Mouse (Mus musculus): Measurements from ENCODE around the gene Klhl22. TPM values are rescaled to one million over a fixed set of nuclear protein-coding genes. Genes with fewer than 3 reads are reported as not detected.

Klhl22 gene
- polyA plus RNA-seq, 1 experiment, result 20.0 TPM

- Histone ChIP-seq H3K27me3 (ENCODE audit: control insufficient read depth, insufficient read depth, low read length) (no peaks in the 10 kb centered on the region), H3K27ac (ENCODE audit: insufficient read depth, low read length) (no peak overlapping the region), H3K4me1 (ENCODE audit: control insufficient read depth, insufficient read depth, insufficient read length) (no peaks in the 10 kb centered on the region), H3K4me3 (ENCODE audit: extremely low read depth, insufficient read depth, insufficient read length) (no peak overlapping the region), H3K36me3 (ENCODE audit: control insufficient read depth, insufficient read depth, low read length) (no peaks in the 10 kb centered on the region)
- WGBS, result 31% methylated on average over 1 of the region's 1 CpGs
- DNase-seq (ENCODE audit: low read depth in 1 of 2, low spot score in 2 of 2), result no peak
- TF ChIP-seq POLR2A (IDR thresholded peaks at IDR 0.05; ENCODE audit: low read depth, low read length) (no peak), CTCF (IDR thresholded peaks at IDR 0.05; ENCODE audit: extremely low read depth, insufficient read depth, insufficient read length, insufficient replicate concordance) (no peak)
These were observed 5.7 kb upstream of the Klhl22 start for GRCm38 (mm10) chr16:17753686-17754085.

GRCm38 (mm10) chr16:17757756-17758155, 1.7 kb upstream of the Klhl22 start:
- TF ChIP-seq POLR2A (IDR thresholded peaks at IDR 0.05; ENCODE audit: low read depth, low read length) (no peak), CTCF (IDR thresholded peaks at IDR 0.05; ENCODE audit: extremely low read depth, insufficient read depth, insufficient read length, insufficient replicate concordance) (no peak)
- H3K27ac ChIP-seq (ENCODE audit: insufficient read depth, low read length), result no peak overlapping the region
- DNase-seq (ENCODE audit: low read depth in 1 of 2, low spot score in 2 of 2), result no peak
- WGBS, result 96% methylated on average over 1 of the region's 1 CpGs
- no peaks in the 10 kb centered on the region for H3K27me3 ChIP-seq (ENCODE audit: control insufficient read depth, insufficient read depth, low read length)
- no peaks in the 10 kb centered on the region for H3K36me3 ChIP-seq (ENCODE audit: control insufficient read depth, insufficient read depth, low read length)
- H3K4me1 ChIP-seq (ENCODE audit: control insufficient read depth, insufficient read depth, insufficient read length), result peaks cover 4% of the 10 kb centered on the region
- no peak overlapping the region for H3K4me3 ChIP-seq (ENCODE audit: extremely low read depth, insufficient read depth, insufficient read length)

DNA sequence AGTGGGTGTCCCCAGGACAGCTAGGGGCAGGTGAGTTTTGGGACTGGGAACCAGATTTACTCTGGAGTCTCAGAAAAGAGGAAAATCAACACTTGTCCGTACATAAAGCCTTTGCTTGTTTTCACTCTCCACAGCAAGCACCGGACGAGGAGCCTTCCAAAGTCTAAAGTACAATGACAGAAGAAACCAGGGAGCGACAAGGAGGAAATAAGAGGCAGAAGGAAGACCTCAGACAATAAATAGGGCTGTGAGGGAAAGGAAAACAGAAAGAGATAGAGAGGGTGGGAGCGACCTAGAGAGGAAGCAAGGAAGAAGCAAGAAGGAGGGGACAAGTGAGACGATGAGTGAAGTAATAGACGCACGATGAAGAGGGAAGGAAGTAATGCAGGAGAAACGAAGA, 516 bp upstream of the Klhl22 start:
- Histone ChIP-seq H3K27ac (ENCODE audit: insufficient read depth, low read length) (0 out of 2 replicates have a peak overlapping the region, but pooled peaks have one; percentile 1), H3K4me3 (ENCODE audit: extremely low read depth, insufficient read depth, insufficient read length) (peak overlapping the region; percentile 62; the same call in 1 of the 2 replicates), H3K27me3 (ENCODE audit: control insufficient read depth, insufficient read depth, low read length) (no peaks in the 10 kb centered on the region), H3K36me3 (ENCODE audit: control insufficient read depth, insufficient read depth, low read length) (no peaks in the 10 kb centered on the region), H3K4me1 (ENCODE audit: control insufficient read depth, insufficient read depth, insufficient read length) (peaks cover 4% of the 10 kb centered on the region)
- 38% methylated on average over 9 of the region's 9 CpGs for WGBS
- TF ChIP-seq POLR2A (IDR thresholded peaks at IDR 0.05; ENCODE audit: low read depth, low read length) (no peak), CTCF (IDR thresholded peaks at IDR 0.05; ENCODE audit: extremely low read depth, insufficient read depth, insufficient read length, insufficient replicate concordance) (no peak)
- no peak for DNase-seq (ENCODE audit: low read depth in 1 of 2, low spot score in 2 of 2)

DNA sequence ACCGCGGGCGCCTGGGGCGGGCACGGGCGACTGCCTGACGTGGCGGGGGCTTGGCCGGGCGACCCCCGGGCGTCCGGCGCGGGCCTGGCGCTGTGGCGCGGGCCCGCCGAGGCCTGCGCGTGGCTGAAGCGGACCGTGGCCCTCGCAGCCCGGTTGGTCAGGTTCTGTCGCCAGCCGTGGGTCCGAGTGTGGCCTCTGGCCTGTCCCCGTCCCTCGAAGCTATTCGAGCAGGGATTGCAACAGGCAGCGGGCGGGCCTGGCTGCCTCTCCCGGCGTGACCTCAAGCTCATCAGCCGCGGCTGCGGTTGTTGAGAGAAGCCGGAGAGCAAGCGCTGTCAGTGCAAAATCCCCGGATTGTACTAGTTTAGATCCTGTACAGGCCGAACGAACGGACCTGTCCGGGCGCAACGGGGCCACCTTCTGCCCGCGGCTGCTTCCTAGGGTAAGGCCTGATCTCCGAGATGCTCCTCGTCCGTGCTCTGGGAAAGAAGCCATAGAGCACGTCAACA, 449 bp downstream of the Klhl22 start:
- Histone ChIP-seq H3K36me3 (ENCODE audit: control insufficient read depth, insufficient read depth, low read length) (peaks cover 1% of the 10 kb centered on the region; the same call in 1 of the 2 replicates), H3K4me1 (ENCODE audit: control insufficient read depth, insufficient read depth, insufficient read length) (peaks cover 4% of the 10 kb centered on the region), H3K4me3 (ENCODE audit: extremely low read depth, insufficient read depth, insufficient read length) (peak overlapping the region; percentile 62), H3K27ac (ENCODE audit: insufficient read depth, low read length) (no peak overlapping the region), H3K27me3 (ENCODE audit: control insufficient read depth, insufficient read depth, low read length) (no peaks in the 10 kb centered on the region)
- no peak for TF ChIP-seq POLR2A (IDR thresholded peaks at IDR 0.05; ENCODE audit: low read depth, low read length)
- TF ChIP-seq CTCF (IDR thresholded peaks at IDR 0.05; ENCODE audit: extremely low read depth, insufficient read depth, insufficient read length, insufficient replicate concordance), result no peak
- DNase-seq (ENCODE audit: low read depth in 1 of 2, low spot score in 2 of 2), result peak in 1 of 2 experiments; percentile 9
- 3% methylated on average over 52 of the region's 54 CpGs for WGBS

DNA sequence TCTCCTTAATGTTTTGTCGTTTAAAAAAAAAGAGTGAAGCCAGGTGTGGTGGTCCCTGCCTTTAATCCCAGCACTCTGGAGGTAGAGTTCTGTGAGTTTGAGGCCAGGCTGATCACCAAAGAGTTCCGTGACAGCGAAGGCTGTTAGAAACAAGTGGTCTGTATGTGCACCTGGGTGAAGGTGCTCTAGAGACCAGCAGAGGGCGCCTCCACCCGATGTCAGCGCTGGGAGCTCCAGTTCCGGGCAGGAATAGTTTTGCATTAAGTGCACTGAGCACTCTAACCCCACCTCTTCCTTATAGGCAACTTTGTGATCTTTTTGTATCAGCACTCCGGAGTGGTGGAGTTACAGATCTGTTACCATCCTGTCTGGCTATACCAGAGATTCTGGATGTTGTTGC, 1.2 kb downstream of the Klhl22 start:
- peak in 1 of 2 experiments; percentile 14 for DNase-seq (ENCODE audit: low read depth in 1 of 2, low spot score in 2 of 2)
- H3K36me3 ChIP-seq (ENCODE audit: control insufficient read depth, insufficient read depth, low read length), result peaks cover 3% of the 10 kb centered on the region; the same call in 1 of the 2 replicates
- no peak overlapping the region for H3K27ac ChIP-seq (ENCODE audit: insufficient read depth, low read length)
- H3K4me3 ChIP-seq (ENCODE audit: extremely low read depth, insufficient read depth, insufficient read length), result no peak overlapping the region
- H3K4me1 ChIP-seq (ENCODE audit: control insufficient read depth, insufficient read depth, insufficient read length), result peaks cover 4% of the 10 kb centered on the region
- 73% methylated on average over 8 of the region's 8 CpGs for whole genome bisulfite sequencing
- TF ChIP-seq CTCF (IDR thresholded peaks at IDR 0.05; ENCODE audit: extremely low read depth, insufficient read depth, insufficient read length, insufficient replicate concordance), result peak; percentile 22; the same call in 1 of the 2 replicates
- no peak for TF ChIP-seq POLR2A (IDR thresholded peaks at IDR 0.05; ENCODE audit: low read depth, low read length)
- H3K27me3 ChIP-seq (ENCODE audit: control insufficient read depth, insufficient read depth, low read length), result no peaks in the 10 kb centered on the region

DNA sequence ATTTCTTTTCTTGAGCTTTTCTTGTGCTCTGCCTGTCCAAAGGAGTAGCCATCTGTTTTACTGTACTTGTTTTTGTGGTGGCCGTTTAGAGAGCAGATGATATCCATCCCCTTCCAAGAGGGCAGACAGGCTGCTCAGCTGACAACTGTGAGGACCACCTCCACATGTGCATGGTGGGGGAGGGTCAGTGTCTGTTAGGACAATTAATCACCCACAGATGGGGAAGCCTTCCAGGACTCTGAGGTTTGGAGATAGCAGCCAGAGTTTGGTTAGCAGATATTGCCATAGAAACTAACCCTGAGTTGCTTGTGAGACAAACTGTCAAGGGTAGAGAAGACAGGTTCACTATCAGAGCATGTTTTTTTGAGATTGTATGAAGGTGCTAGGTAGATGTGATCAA, 1.7 kb downstream of the Klhl22 start:
- TF ChIP-seq CTCF (IDR thresholded peaks at IDR 0.05; ENCODE audit: extremely low read depth, insufficient read depth, insufficient read length, insufficient replicate concordance) (no peak), POLR2A (IDR thresholded peaks at IDR 0.05; ENCODE audit: low read depth, low read length) (no peak)
- WGBS, result 45% methylated on average over 1 of the region's 1 CpGs
- Histone ChIP-seq H3K36me3 (ENCODE audit: control insufficient read depth, insufficient read depth, low read length) (peaks cover 3% of the 10 kb centered on the region; the same call in 1 of the 2 replicates), H3K27me3 (ENCODE audit: control insufficient read depth, insufficient read depth, low read length) (no peaks in the 10 kb centered on the region), H3K4me3 (ENCODE audit: extremely low read depth, insufficient read depth, insufficient read length) (no peak overlapping the region), H3K4me1 (ENCODE audit: control insufficient read depth, insufficient read depth, insufficient read length) (peaks cover 4% of the 10 kb centered on the region), H3K27ac (ENCODE audit: insufficient read depth, low read length) (no peak overlapping the region)
- DNase-seq (ENCODE audit: low read depth in 1 of 2, low spot score in 2 of 2), result no peak

GRCm38 (mm10) chr16:17764108-17764511, 4.7 kb downstream of the Klhl22 start:
- no peak overlapping the region for H3K27ac ChIP-seq (ENCODE audit: insufficient read depth, low read length)
- 89% methylated on average over 4 of the region's 4 CpGs for WGBS
- DNase-seq (ENCODE audit: low read depth in 1 of 2, low spot score in 2 of 2), result no peak
- no peaks in the 10 kb centered on the region for H3K27me3 ChIP-seq (ENCODE audit: control insufficient read depth, insufficient read depth, low read length)
- peaks cover 3% of the 10 kb centered on the region; the same call in 1 of the 2 replicates for H3K36me3 ChIP-seq (ENCODE audit: control insufficient read depth, insufficient read depth, low read length)
- TF ChIP-seq CTCF (IDR thresholded peaks at IDR 0.05; ENCODE audit: extremely low read depth, insufficient read depth, insufficient read length, insufficient replicate concordance) (no peak), POLR2A (IDR thresholded peaks at IDR 0.05; ENCODE audit: low read depth, low read length) (no peak)
- H3K4me1 ChIP-seq (ENCODE audit: control insufficient read depth, insufficient read depth, insufficient read length), result peaks cover 4% of the 10 kb centered on the region
- no peak overlapping the region for H3K4me3 ChIP-seq (ENCODE audit: extremely low read depth, insufficient read depth, insufficient read length)

Measured in spleen, adult 2 months (tissue).